Mouse (Mus musculus) C2C12 (cell line): ENCODE measurements around the gene Tmem45b.

ENCODE experiments used
- CEBPB ChIP-seq: IDR thresholded peaks from one replicate; pipeline ENCODE4 v1.6.1; 2011; ENCODE audit warnings: low read depth, mild to moderate bottlenecking, control low read depth, moderate library complexity
- CTCF ChIP-seq: IDR thresholded peaks from one replicate; pipeline ENCODE4 v1.5.1; 2011; ENCODE audit not compliant: control insufficient read depth, insufficient read depth, insufficient read length
- FOSL1 ChIP-seq: IDR thresholded peaks from one replicate; pipeline ENCODE4 v1.8.0; 2011; ENCODE audit warnings: mild to moderate bottlenecking, low read length; ENCODE audit not compliant: poor library complexity, insufficient read depth, severe bottlenecking
- MAX ChIP-seq: IDR thresholded peaks from one replicate; pipeline ENCODE4 v1.6.1; 2011; ENCODE audit warnings: mild to moderate bottlenecking, control low read depth
- MYOD1 ChIP-seq: IDR thresholded peaks from one replicate; pipeline ENCODE4 v1.6.1; 2011; ENCODE audit warnings: low read depth; ENCODE audit not compliant: control insufficient read depth, insufficient read length
- MYOG ChIP-seq: IDR thresholded peaks from one replicate; pipeline ENCODE4 v1.6.1; 2011; ENCODE audit not compliant: control insufficient read depth, insufficient read length; ENCODE audit errors: extremely low read depth
- USF1 ChIP-seq: IDR thresholded peaks from one replicate; pipeline ENCODE4 v1.6.1; 2011; ENCODE audit warnings: low read depth, mild to moderate bottlenecking, control low read depth, moderate library complexity

DNA sequence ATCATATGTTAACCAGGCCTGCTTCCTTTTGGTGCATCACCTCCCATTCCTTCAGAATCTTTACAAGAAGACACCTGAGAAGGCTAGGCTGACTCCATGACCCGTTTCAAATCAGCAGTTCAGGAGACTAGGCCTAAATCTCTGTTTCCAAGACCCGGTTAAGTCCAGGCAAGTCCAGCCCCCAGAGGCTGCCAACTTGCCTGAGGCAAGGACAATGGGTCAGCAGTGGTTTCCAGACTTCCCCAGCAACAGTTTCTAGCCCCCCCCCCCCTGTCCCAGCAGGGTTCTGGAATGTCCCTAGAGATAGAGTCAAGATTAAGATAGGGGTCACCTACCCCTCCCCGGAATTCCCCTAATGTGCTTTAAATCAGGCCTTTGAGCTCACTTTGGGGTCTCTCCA, 22.8 kb downstream of the Tmem45b start:
- TF ChIP-seq CTCF (no peak), USF1 (no peak), MYOD1 (no peak), MAX (no peak), CEBPB (no peak), MYOG (no peak), FOSL1 (no peak)
